Mouse (Mus musculus): ENCODE data around the gene Pcf11. TPM values are rescaled to one million over a fixed set of nuclear protein-coding genes. Genes with fewer than 3 reads are reported as not detected.
A peak's percentile ranks its signal among the peaks of the same experiment; 100 is the strongest.

The Pcf11 gene
- total and polyA plus RNA-seq, 3 experiments = 30.0 to 37.2 (median 30.5) TPM

GRCm38 (mm10) chr7:92675131-92675530 lies 5.4 kb upstream of the Pcf11 start:
- Histone ChIP-seq H3K79me2 (replicated peaks; ENCODE audit: control insufficient read depth, extremely low read depth, insufficient read depth, poor library complexity, severe bottlenecking) (no peaks in the 10 kb centered on the region), H3K4me1 (ENCODE audit: control insufficient read depth in 1 of 2, insufficient read depth in 2 of 2) (peaks cover 0 to 6% of the 10 kb centered on the region in 2 experiments; a peak in 2 of 4 replicates), H3K36me3 (replicated peaks in 1 of 2; ENCODE audit: control insufficient read depth in 1 of 2, insufficient read depth in 1 of 2, low read length in 1 of 2) (no peaks in the 10 kb centered on the region), H3K27ac (ENCODE audit: insufficient read depth, low read depth) (no peak overlapping the region), H3K4me3 (replicated peaks in 1 of 3; ENCODE audit: low read depth in 2 of 3, low read length in 2 of 3, poor library complexity in 1 of 3) (no peak overlapping the region), H3K27me3 (replicated peaks) (peaks cover 23% of the 10 kb centered on the region), H3K4me2 (ENCODE audit: insufficient read depth, low read depth, poor library complexity, severe bottlenecking) (no peak overlapping the region), H3K9me3 (replicated peaks; ENCODE audit: low read length) (peaks cover 4% of the 10 kb centered on the region), H3K9ac (ENCODE audit: insufficient read depth, low read depth) (no peak overlapping the region)
- in situ Hi-C loops (cut with MboI; ENCODE audit: low pct_ligation_motif_present, low pct_unique_long_range_greater_than_20kb, low sequenced_read_pairs) (no loop called here), dilution Hi-C loops (cut with MboI; ENCODE audit: extremely low pct_ligation_motif_present, extremely low pct_unique_long_range_greater_than_20kb, low sequenced_read_pairs) (no loop called here)
- no peak for DNase-seq (ENCODE audit: extremely low read depth)
- TF ChIP-seq MAZ (IDR thresholded peaks at IDR 0.05; ENCODE audit: low read depth, low read length) = no peak

GRCm38 (mm10) chr7:92668791-92669506 lies 785 bp downstream of the Pcf11 start:
- Histone ChIP-seq H3K27ac (ENCODE audit: insufficient read depth, low read depth) (peak overlapping the region; percentile 74; the same call in 1 of the 2 replicates), H3K4me1 (ENCODE audit: control insufficient read depth in 1 of 2, insufficient read depth in 2 of 2) (peaks cover 4 to 22% of the 10 kb centered on the region in 2 experiments; a peak in 3 of 4 replicates), H3K9me3 (replicated peaks; ENCODE audit: low read length) (peaks cover 4% of the 10 kb centered on the region), H3K79me2 (replicated peaks; ENCODE audit: control insufficient read depth, extremely low read depth, insufficient read depth, poor library complexity, severe bottlenecking) (peaks cover 32% of the 10 kb centered on the region), H3K4me3 (replicated peaks in 1 of 3; ENCODE audit: low read depth in 2 of 3, low read length in 2 of 3, poor library complexity in 1 of 3) (peak overlapping the region; percentile 88 to 98 (median 91)), H3K9ac (ENCODE audit: insufficient read depth, low read depth) (peak overlapping the region; percentile 99), H3K36me3 (replicated peaks in 1 of 2; ENCODE audit: control insufficient read depth in 1 of 2, insufficient read depth in 1 of 2, low read length in 1 of 2) (peaks cover 6 to 15% of the 10 kb centered on the region in 2 experiments), H3K27me3 (replicated peaks) (peaks cover 2% of the 10 kb centered on the region), H3K4me2 (ENCODE audit: insufficient read depth, low read depth, poor library complexity, severe bottlenecking) (no peak overlapping the region)
- TF ChIP-seq CHD1 (IDR thresholded peaks at IDR 0.05; ENCODE audit: low read depth, low read length) (no peak), KAT2A (IDR thresholded peaks at IDR 0.05; ENCODE audit: insufficient replicate concordance, low read length) (no peak), CTCF (conservative IDR thresholded peaks at IDR 0.05 in 1 of 2, IDR thresholded peaks at IDR 0.05 in 1 of 2; ENCODE audit: low read depth in 2 of 2, low read length in 2 of 2) (no peak), MAZ (IDR thresholded peaks at IDR 0.05; ENCODE audit: low read depth, low read length) (no peak), MYC (IDR thresholded peaks at IDR 0.05; ENCODE audit: low read depth, low read length) (peak; percentile 87; the same call in 1 of the 2 replicates), MXI1 (IDR thresholded peaks at IDR 0.05; ENCODE audit: low read depth, low read length) (peak; percentile 71), SIN3A (IDR thresholded peaks at IDR 0.05; ENCODE audit: low read length) (peak; percentile 33; the same call in 1 of the 2 replicates), BHLHE40 (IDR thresholded peaks at IDR 0.05; ENCODE audit: low read depth, low read length) (no peak), POLR2A (IDR thresholded peaks at IDR 0.05; ENCODE audit: low read depth, low read length) (no peak; the same call in 1 of the 2 replicates), ZMIZ1 (IDR thresholded peaks at IDR 0.05; ENCODE audit: low read depth, low read length) (no peak)
- dilution Hi-C loops (cut with MboI; ENCODE audit: extremely low pct_ligation_motif_present, extremely low pct_unique_long_range_greater_than_20kb, low sequenced_read_pairs) = no loop called here
- peak; percentile 57 for DNase-seq (ENCODE audit: extremely low read depth)
- in situ Hi-C loops (cut with MboI; ENCODE audit: low pct_ligation_motif_present, low pct_unique_long_range_greater_than_20kb, low sequenced_read_pairs) = no loop called here

- no peaks in the 10 kb centered on the region for H3K9me3 ChIP-seq (replicated peaks; ENCODE audit: low read length)
- peaks cover 13 to 36% of the 10 kb centered on the region in 2 experiments for H3K36me3 ChIP-seq (replicated peaks in 1 of 2; ENCODE audit: control insufficient read depth in 1 of 2, insufficient read depth in 1 of 2, low read length in 1 of 2)
- TF ChIP-seq ZNF384 (IDR thresholded peaks at IDR 0.05; ENCODE audit: low read depth, low read length) (no peak), BHLHE40 (IDR thresholded peaks at IDR 0.05; ENCODE audit: low read depth, low read length) (no peak), ELF1 (IDR thresholded peaks at IDR 0.05; ENCODE audit: low read depth, low read length) (no peak), ETS1 (conservative IDR thresholded peaks at IDR 0.05; ENCODE audit: low read depth, low read length) (no peak), CHD1 (IDR thresholded peaks at IDR 0.05; ENCODE audit: low read depth, low read length) (no peak), NRF1 (IDR thresholded peaks at IDR 0.05; ENCODE audit: low read depth, low read length) (no peak), POLR2A (IDR thresholded peaks at IDR 0.05; ENCODE audit: low read depth, low read length) (no peak), KAT2A (IDR thresholded peaks at IDR 0.05; ENCODE audit: insufficient replicate concordance, low read length) (no peak), HCFC1 (IDR thresholded peaks at IDR 0.05; ENCODE audit: low read depth, low read length) (no peak)
- H3K4me2 ChIP-seq (ENCODE audit: insufficient read depth, low read depth, poor library complexity, severe bottlenecking) = peak overlapping the region; percentile 62
- H3K27me3 ChIP-seq (replicated peaks) = no peaks in the 10 kb centered on the region
- no peak overlapping the region for H3K27ac ChIP-seq (ENCODE audit: insufficient read depth, low read depth)
- peaks cover 4 to 22% of the 10 kb centered on the region in 2 experiments; a peak in 3 of 4 replicates for H3K4me1 ChIP-seq (ENCODE audit: control insufficient read depth in 1 of 2, insufficient read depth in 2 of 2)
- dilution Hi-C loops (cut with MboI; ENCODE audit: extremely low pct_ligation_motif_present, extremely low pct_unique_long_range_greater_than_20kb, low sequenced_read_pairs) = no loop called here
- peak overlapping the region; percentile 99; the same call in 1 of the 2 replicates for H3K9ac ChIP-seq (ENCODE audit: insufficient read depth, low read depth)
- in situ Hi-C loops (cut with MboI; ENCODE audit: low pct_ligation_motif_present, low pct_unique_long_range_greater_than_20kb, low sequenced_read_pairs) = no loop called here
- peaks cover 37% of the 10 kb centered on the region for H3K79me2 ChIP-seq (replicated peaks; ENCODE audit: control insufficient read depth, extremely low read depth, insufficient read depth, poor library complexity, severe bottlenecking)
- peak overlapping the region; percentile 27 to 98 (median 91) for H3K4me3 ChIP-seq (replicated peaks in 1 of 3; ENCODE audit: low read depth in 2 of 3, low read length in 2 of 3, poor library complexity in 1 of 3)
- no peak for DNase-seq (ENCODE audit: extremely low read depth)
Observed at GRCm38 (mm10) chr7:92666274-92666820, 3.4 kb downstream of the Pcf11 start.

Measured in CH12.LX (cell line).